Mouse (Mus musculus) layer of hippocampus, postnatal 14 days (tissue): ENCODE results near the gene Wnk2. TPM values are rescaled to one million over a fixed set of nuclear protein-coding genes. Genes with fewer than 3 reads are reported as not detected.
A peak's percentile ranks its signal among the peaks of the same experiment; 100 is the strongest.

Experiments
- DNase-seq, 2 experiments: peaks; one replicate each; pipeline ENCODE4 v3.0.0; 2021 to 2022; ENCODE audit warnings: low spot score in 2 of 2, mixed read lengths in 1 of 2
- total RNA-seq, 2 experiments: library from RNA; stranded (reverse); gene quantifications; 2 replicates each; pipeline ENCODE4 v1.2.3; 2021

Gene Wnk2
- total RNA-seq, 2 experiments from 2014 or later = 91.9 to 99.8 TPM

DNA sequence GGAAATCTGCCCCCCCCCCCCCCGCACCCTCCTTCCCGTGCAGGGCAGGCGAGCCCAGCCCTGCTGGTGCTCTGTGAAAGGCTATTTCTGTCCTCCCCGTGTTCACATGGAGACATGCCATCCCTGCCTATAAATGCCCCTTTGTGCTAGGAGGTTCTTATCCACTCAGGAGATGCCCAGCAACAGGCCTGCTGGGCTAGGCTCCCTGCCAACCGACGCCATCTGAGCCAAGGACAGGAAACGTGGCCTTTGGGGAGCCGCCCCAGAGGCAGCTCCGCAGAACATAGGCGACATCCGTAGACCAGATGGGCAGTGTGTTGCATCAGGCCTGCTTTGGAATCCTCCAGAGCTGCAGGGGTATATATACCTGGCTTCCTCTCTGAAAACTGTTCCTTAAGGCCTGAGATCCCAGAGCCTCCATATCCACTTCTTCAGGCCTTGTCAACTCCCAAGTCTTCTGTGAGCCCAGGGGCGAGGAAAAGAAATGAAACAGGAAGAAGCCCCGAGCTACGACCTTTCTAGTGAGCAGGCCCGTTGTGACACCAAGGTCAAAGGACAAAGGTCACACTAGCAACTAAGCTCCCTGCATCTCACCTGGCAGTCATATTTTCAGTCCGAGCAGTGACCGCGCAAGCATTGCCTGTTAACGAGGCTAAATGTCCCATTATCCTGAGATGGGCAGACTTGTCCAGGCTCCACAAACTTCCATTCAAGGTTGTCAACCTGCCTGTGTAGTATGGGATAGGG lies 31.2 kb upstream of the Wnk2 start:
- DNase-seq = peak; percentile 61 to 83

DNA sequence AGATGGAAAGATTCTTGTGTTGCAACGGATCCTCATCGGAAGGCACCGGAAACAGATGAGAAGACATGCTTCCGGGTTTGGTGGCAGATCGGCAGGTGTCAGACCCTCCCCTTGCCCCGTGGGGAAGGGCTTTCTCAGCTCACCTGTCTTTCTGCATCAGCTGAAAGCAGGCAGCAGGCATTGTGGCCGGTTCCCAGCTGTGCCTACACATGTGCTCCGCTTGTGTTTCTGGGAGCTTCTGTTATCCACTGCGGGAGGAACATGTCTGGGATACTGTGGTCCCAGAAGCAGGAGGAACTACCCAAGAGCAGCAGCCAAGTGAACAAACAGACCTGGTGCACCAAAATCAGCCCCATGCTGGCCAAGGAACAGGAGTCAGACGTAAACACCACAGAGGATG lies 27.7 kb upstream of the Wnk2 start:
- no peak for DNase-seq

DNA sequence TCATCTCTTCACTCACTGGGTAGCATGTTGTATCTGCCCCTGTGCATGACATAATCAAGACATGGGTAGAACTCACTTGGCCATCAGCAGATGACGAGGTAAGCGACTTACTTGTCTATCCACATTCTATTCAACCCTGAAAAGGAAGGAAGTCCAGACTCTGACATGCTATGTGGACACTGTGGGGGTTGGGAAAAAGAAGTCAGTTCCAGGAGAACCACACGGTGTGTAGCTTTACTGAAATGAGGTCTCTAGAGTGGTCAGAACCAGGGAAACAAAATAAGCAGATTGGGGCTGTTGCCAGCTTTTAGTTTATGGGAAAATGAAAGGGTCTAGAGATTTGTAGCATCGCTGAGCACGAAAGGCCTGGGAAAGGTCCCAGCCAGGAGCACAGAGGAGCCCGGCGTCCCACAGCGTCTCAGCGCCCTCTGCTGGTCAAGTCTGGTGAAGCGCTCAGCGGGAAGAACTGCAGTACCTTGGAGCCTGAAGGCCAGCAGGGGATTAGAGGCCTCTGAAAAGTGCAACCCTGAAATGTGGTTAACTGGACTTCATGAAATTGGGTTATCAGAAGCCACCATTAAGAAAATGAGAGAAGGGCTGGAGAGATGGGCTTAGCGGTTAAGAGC lies 25.3 kb upstream of the Wnk2 start:
- DNase-seq = peak; percentile 87 to 90

DNA sequence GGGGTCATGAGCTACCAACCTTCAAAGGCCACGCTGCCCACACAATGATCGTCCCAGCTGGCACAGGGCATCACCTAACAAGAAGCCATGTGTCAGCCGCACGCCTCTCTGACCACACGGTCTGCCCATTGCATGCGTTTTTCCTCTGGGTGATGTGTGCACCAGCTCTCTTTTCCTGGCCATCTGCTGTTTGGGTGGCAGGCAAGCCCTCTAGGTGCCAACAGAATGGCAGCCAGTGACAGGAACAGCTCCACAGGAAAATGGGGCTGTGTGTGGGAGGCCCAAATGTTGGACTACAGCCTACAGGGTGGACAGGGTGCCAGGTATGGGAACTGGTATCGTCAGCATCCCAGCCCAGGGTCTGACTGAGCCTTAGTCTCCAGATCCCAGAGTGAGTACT lies 24.5 kb upstream of the Wnk2 start:
- peak; percentile 56 to 75 for DNase-seq

DNA sequence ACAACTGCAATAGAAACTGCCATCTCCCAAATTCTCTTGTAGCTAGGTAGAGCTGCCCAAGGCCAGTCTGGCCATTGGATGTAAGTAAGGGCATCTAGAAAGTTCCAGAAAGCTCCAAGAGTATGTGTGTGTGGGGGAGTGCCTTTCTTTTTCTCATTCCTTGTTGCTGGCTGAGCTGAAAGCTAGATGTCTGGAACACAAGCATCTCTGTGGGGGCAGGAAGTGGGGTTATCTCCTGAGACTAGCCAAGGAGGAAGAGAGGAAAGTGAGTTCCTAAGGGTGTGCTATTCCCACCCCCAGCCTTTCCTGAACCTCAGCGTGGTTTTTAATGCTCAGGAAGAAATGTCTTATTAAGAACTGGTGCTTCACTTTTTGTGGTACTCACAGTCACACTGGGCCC lies 23.9 kb upstream of the Wnk2 start:
- DNase-seq = no peak

GRCm38 (mm10) chr13:49170623-49171022 lies 22.8 kb upstream of the Wnk2 start:
- DNase-seq = no peak

DNA sequence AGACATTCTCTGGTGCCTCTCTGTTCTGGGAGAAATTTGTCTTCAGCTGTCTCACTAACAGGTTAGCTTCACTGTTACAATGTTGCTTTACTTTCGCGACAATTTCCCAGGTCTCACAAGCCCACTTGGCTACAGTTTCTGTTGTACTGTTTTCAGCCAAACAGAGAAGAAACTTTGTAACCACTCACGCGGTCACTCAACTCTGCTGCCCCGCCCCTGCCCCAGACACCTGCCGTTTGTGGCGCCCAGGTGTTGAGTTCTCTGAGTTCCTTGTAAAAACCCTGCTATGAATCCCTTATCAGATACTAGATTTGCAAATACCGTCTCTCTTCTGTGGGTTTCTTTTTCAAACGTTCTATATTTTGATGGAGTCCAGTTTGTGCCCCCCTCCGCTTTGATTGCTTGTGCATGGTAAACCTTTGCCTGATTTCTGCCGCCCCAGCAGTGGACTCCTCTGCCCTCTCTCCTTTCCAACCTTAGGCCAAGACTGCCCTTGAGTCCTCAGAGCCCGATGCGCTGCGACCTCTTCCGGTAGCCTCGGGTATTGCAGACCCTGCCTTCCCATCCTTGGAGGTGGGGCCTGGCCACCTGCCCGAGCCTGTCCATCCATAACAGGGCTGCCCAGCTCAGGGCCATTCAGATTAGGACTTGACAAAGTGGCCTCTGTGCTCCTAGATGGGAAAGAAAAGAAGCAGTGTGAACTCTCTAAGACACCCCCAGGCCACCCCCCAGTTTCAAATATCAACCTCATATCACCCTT lies 21.8 kb upstream of the Wnk2 start:
- peak; percentile 88 to 90 for DNase-seq

DNA sequence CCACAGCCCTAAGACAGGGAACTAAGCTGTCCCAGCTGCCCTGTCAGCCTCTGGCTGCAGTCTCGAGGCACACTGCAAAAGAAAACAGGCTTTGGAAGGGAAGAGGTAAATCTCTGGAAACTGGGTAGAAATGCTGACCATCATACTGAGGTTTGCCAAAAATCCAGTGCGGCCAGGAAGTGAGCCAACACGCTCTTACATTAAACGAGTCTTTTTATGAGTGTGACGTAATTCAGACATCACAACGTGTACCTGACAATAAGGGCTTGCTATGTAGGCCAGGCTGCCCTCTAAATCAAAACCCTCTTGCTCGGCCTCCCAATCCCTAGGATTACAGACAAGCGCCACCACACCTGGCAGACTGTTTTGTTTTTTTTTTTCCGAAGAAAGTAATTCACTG lies 19.3 kb upstream of the Wnk2 start:
- no peak for DNase-seq

GRCm38 (mm10) chr13:49163645-49164044 lies 15.8 kb upstream of the Wnk2 start:
- no peak for DNase-seq

DNA sequence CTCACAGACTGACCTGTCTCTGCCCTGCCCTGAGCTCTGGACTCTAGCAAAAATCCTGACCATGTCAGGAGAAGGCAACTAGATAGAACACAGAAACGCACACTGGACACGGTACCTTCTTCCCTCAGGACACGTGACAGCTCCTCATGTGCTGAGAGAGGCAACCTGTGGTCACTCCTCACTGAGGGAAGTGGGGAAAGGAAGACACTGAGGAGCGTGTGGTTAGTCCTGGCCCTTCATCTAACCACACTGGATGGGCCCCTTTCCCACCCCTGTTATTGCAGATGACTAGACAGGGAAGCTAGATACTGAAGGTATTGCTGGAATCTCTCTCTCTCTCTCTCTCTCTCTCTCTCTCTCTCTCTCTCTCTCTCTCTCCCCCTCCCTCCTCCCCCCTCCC lies 14.9 kb upstream of the Wnk2 start:
- no peak for DNase-seq

DNA sequence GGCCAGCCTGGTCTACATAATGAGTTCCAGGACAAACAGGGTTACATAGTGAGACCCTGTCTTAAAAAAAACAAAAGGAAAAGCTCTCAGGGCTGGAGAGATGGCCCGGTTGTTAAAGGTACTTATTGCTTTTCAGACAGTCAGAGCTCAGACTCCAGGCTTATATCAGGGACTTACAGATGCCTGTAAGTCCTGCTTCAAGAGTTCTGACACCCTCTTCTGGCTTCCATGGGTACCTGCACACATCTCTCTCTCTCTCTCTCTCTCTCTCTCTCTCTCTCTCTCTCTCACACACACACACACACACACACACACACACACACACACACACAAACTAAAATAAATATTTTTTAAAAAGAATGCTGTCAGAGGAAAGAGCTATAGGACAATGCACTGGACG lies 13.4 kb upstream of the Wnk2 start:
- DNase-seq = no peak

GRCm38 (mm10) chr13:49158040-49158713 lies 10.4 kb upstream of the Wnk2 start:
- no peak for DNase-seq

GRCm38 (mm10) chr13:49156645-49157044 lies 8.8 kb upstream of the Wnk2 start:
- no peak for DNase-seq

- DNase-seq = no peak
Measured at GRCm38 (mm10) chr13:49154621-49155020, 6.8 kb upstream of the Wnk2 start.

DNA sequence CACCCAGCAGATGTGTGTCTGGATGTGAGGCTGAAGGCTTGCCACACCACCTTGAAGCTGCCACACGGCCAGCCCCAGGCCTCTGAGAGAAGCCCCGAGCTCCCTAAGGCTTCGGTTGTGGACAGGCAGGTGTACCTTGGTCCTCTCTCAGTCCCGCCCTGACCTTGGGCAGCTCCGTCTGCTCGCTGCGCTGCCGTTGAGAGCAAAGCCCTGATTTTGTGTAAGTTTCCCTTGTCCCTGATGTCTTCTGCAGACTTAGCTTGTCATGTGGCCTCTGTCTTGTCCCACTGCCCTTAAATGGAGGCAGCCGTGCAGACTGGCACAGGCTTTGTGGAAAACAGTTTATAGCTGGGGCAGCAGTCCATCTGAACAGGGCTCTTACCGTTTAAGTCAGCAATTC lies 6.2 kb upstream of the Wnk2 start:
- no peak for DNase-seq

GRCm38 (mm10) chr13:49148687-49149086 lies 873 bp upstream of the Wnk2 start:
- no peak for DNase-seq

DNA sequence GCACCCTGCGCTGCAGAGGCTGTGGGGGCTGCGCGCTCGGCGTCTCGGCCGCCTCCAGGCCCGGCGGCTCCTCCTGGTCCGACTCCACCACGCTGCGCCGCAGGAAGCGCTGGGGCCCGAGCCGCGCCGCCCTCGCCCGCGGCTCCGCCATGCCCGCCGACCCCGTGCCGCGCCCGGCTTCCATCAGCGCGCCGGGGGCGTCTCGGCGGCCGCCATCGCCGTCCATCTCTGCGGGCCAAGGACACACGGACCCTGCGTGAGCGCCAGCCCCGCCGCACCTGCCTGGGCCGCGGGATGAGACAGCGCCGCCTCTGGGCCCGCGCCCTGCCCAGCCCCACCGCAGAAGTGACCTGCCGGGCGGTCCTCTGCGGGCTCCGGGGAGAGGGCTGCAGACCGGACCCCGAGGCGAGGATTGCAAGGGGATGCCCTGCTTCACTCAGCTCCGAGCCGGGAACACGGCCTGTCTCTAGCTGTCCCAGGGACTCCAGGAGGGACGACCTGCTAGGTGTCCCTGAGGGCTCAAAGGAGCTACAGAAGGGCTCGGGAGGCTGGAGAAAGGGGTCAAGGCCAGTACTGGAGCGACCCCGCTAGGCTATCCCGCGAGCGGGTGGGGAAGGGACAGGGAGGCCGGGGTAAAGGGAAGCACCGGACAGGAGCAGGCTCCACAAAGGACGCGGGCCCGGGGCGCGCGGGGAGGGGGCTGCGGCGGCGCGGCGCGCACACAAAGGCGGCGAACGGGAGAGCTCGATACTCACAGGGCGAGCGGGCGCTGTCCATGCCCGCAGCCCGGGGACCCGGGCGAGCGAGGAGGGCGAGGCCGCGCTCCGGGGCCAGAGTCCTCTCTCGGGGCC lies 582 bp downstream of the Wnk2 start:
- DNase-seq = peak; percentile 59 to 81

- no peak for DNase-seq
Measured at GRCm38 (mm10) chr13:49146698-49147006, 1.2 kb downstream of the Wnk2 start.

- no peak for DNase-seq
Measured at GRCm38 (mm10) chr13:49146040-49146697, 1.6 kb downstream of the Wnk2 start.

DNA sequence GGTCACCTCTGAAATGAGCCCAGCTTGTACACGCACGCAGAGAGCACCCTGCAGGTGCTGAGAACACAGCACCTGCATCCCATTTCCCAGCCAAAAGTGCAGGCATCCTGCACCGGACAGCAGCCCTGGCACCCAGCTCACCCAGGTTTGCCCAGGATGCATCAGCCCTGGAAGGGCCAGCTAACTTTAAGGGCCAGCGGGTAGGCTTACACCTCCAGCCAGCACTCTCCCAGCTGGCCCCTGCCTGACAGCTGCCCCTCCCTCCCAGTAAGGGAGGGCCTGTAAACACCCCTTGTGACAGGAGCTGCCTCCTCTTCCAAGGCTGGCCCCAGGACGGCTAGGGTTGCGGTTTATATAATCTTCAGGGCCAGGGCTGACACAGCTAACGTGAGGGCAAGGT lies 2.4 kb downstream of the Wnk2 start:
- DNase-seq = no peak
